Comparison of ENCODE assay signal across 8 mouse cellular contexts in the genomic region with DNA sequence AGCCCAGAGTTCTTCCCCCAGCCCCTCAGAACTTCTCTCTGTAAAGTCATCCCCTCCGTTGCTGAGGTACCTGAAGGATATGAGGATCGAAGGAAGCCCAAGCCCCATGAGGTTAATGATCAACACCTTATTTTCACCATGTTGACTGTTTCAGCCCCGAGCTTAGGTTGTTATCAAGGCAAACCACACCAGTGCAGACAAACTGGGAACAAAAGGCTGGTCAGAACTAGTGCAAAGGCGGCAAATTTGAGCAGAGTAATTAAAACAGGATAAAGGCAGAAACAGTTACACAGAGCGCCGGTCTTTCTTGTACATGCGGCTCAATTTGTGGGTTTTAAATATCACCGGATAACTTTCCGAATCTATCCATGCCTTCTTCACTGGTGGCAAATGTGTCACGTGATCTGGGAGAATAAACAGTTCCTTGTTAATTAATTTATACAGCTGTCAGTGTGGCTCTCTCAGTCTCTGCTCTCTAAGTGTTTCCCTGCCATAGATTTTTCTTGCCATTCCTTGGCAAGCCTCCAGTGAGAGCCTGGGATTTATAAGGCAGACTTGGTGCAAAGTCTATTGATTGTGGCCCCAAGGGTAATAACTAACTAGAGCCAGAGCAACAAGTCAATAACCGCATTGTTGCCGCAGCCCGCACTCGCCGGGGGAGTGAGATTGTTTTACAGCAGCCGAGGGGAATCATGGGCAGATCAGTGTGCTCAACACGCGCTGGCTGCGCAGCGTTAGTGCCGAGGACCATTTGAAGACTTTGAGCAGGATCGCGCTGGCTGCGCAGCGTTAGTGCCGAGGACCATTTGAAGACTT.
DNase-seq lines count a peak whose midpoint lies in the region; ATAC-seq and TF ChIP-seq lines count a peak whose summit lies in the region.

No protein-coding gene starts in this region.

- H3K4me1 ChIP-seq in heart, embryonic 10.5 days: peaks cover 52% of the 10 kb centered on the region
- H3K4me1 ChIP-seq in hindbrain, embryonic 16.5 days (ENCODE audit: control insufficient read depth, insufficient read depth, low read depth, low read length): peaks cover 14% of the 10 kb centered on the region
- H3K4me1 ChIP-seq in limb, embryonic 14.5 days (ENCODE audit: control insufficient read depth, insufficient read depth, low read length): peaks cover 49% of the 10 kb centered on the region
- H3K4me1 ChIP-seq in stomach, postnatal 0 days (replicated peaks; ENCODE audit: control insufficient read depth, insufficient read depth): no peaks in the 10 kb centered on the region

- H3K4me2 ChIP-seq in hindbrain, embryonic 16.5 days (ENCODE audit: low read length): peak overlapping the region; percentile 44
- peak overlapping the region; percentile 33; the same call in 1 of the 2 replicates for H3K4me2 ChIP-seq in limb, embryonic 14.5 days (replicated peaks; ENCODE audit: low read depth, low read length, severe bottlenecking)
- peak overlapping the region; percentile 35; the same call in 1 of the 2 replicates for H3K4me2 ChIP-seq in stomach, postnatal 0 days (replicated peaks; ENCODE audit: low read depth)

- H3K9ac ChIP-seq in hindbrain, embryonic 16.5 days (ENCODE audit: low read depth, low read length): peak overlapping the region; percentile 15; the same call in 1 of the 2 replicates
- H3K9ac ChIP-seq in limb, embryonic 14.5 days (ENCODE audit: low read depth, low read length, severe bottlenecking): no peak overlapping the region
- no peak overlapping the region for H3K9ac ChIP-seq in stomach, postnatal 0 days (ENCODE audit: low read length)

- 67% methylated on average over 26 of the region's 26 CpGs for WGBS in heart, embryonic 10.5 days
- 29% methylated on average over 26 of the region's 26 CpGs for WGBS in hindbrain, embryonic 16.5 days
- WGBS in limb, embryonic 14.5 days: 17% methylated on average over 26 of the region's 26 CpGs
- 33% methylated on average over 26 of the region's 26 CpGs for WGBS in stomach, postnatal 0 days

- TF ChIP-seq CTCF in brain, embryonic 14.5 days (IDR thresholded peaks at IDR 0.05; ENCODE audit: borderline replicate concordance, extremely low read depth, insufficient read depth, insufficient read length): no peak
- no peak for TF ChIP-seq CTCF in stomach, postnatal 0 days (IDR thresholded peaks at IDR 0.05; ENCODE audit: low read depth)

- no peaks in the 10 kb centered on the region for H3K9me3 ChIP-seq in heart, embryonic 10.5 days
- H3K9me3 ChIP-seq in hindbrain, embryonic 16.5 days (ENCODE audit: control insufficient read depth, low read length): no peaks in the 10 kb centered on the region
- H3K9me3 ChIP-seq in limb, embryonic 14.5 days (ENCODE audit: control insufficient read depth, low read length): no peaks in the 10 kb centered on the region
- no peaks in the 10 kb centered on the region for H3K9me3 ChIP-seq in stomach, postnatal 0 days (ENCODE audit: control insufficient read depth, low read length)

- H3K27ac ChIP-seq in heart, embryonic 10.5 days: 0 out of 2 replicates have a peak overlapping the region, but pooled peaks have one; percentile 25
- H3K27ac ChIP-seq in hindbrain, embryonic 16.5 days (ENCODE audit: low read depth, low read length): no peak overlapping the region
- H3K27ac ChIP-seq in limb, embryonic 14.5 days (replicated peaks; ENCODE audit: low read depth, low read length): no peak overlapping the region; the same call in 1 of the 2 replicates
- no peak overlapping the region; the same call in 1 of the 2 replicates for H3K27ac ChIP-seq in stomach, postnatal 0 days (replicated peaks)

- H3K36me3 ChIP-seq in heart, embryonic 10.5 days: no peaks in the 10 kb centered on the region
- no peaks in the 10 kb centered on the region for H3K36me3 ChIP-seq in hindbrain, embryonic 16.5 days (ENCODE audit: control insufficient read depth, insufficient read depth, low read length)
- H3K36me3 ChIP-seq in limb, embryonic 14.5 days (ENCODE audit: control insufficient read depth, insufficient read depth, low read length): no peaks in the 10 kb centered on the region
- H3K36me3 ChIP-seq in stomach, postnatal 0 days (ENCODE audit: control insufficient read depth, insufficient read depth, low read length): no peaks in the 10 kb centered on the region

- H3K4me3 ChIP-seq in heart, embryonic 10.5 days: no peak overlapping the region
- H3K4me3 ChIP-seq in hindbrain, embryonic 16.5 days (ENCODE audit: low read length): no peak overlapping the region
- H3K4me3 ChIP-seq in limb, embryonic 14.5 days (replicated peaks; ENCODE audit: low read length): no peak overlapping the region
- H3K4me3 ChIP-seq in stomach, postnatal 0 days (ENCODE audit: low read depth, low read length): no peak overlapping the region

- TF ChIP-seq EP300 in stomach, postnatal 0 days (optimal IDR thresholded peaks at IDR 0.05): no peak

- DNase-seq in heart, embryonic 10.5 days (ENCODE audit: low spot score): no peak
- no peak for DNase-seq in heart, adult 8-10 months (ENCODE audit: low spot score)
- DNase-seq in brain, embryonic 14.5 days (ENCODE audit: low read depth): peak; percentile 91
- peak; percentile 78 for DNase-seq in limb, embryonic 14.5 days (ENCODE audit: low spot score)
- DNase-seq in stomach, postnatal 0 days (ENCODE audit: low spot score): peak; percentile 79
- DNase-seq in ovary, postnatal 14 days (ENCODE audit: low spot score): no peak

- peak; percentile 78 for ATAC-seq in hindbrain, embryonic 16.5 days
- ATAC-seq in limb, embryonic 14.5 days (ENCODE audit: low FRiP score, low read depth): peak; percentile 65
- peak; percentile 73 for ATAC-seq in stomach, postnatal 0 days (ENCODE audit: low FRiP score, low TSS enrichment)
- no peak for ATAC-seq in granulocyte monocyte progenitor cell, adult 5-6 weeks (replicated peaks; ENCODE audit: poor library complexity, severe bottlenecking)

- peaks cover 21% of the 10 kb centered on the region for H3K27me3 ChIP-seq in heart, embryonic 10.5 days (ENCODE audit: insufficient read depth, poor library complexity, severe bottlenecking)
- H3K27me3 ChIP-seq in hindbrain, embryonic 16.5 days (replicated peaks; ENCODE audit: control insufficient read depth, insufficient read depth, low read length): peaks cover 3% of the 10 kb centered on the region; the same call in 1 of the 2 replicates
- H3K27me3 ChIP-seq in limb, embryonic 14.5 days (ENCODE audit: control insufficient read depth, insufficient read depth, low read length): no peaks in the 10 kb centered on the region
- no peaks in the 10 kb centered on the region for H3K27me3 ChIP-seq in stomach, postnatal 0 days (ENCODE audit: control insufficient read depth, insufficient read depth, low read length)

- TF ChIP-seq POLR2A in brain, embryonic 14.5 days (IDR thresholded peaks at IDR 0.05; ENCODE audit: borderline replicate concordance, extremely low read depth, insufficient read depth, insufficient read length, poor library complexity, severe bottlenecking): no peak
- no peak for TF ChIP-seq POLR2A in limb, embryonic 14.5 days (IDR thresholded peaks at IDR 0.05; ENCODE audit: borderline replicate concordance, extremely low read depth, insufficient read depth, insufficient read length)

Comparison
In these comparisons a context has a peak if more than half of its experiments do, and no peak if none do; other contexts are left out.
1. DNase-seq: peak in brain, embryonic 14.5 days (single experiment), limb, embryonic 14.5 days (single experiment) and stomach, postnatal 0 days (single experiment); none in heart, embryonic 10.5 days (single experiment), heart, adult 8-10 months (single experiment) and ovary, postnatal 14 days (single experiment).
2. Peak in every context shown above with its lines, with median percentiles within 50 percentile points of each other: H3K4me2 ChIP-seq.